In genomic region chr10:82893872-82894650, GRCm38 (mm10) we compare ENCODE assay signal across 10 mouse cellular contexts. TPM values are rescaled to one million over a fixed set of nuclear protein-coding genes. Genes with fewer than 3 reads are reported as not detected.
A peak's percentile ranks its signal among the peaks of the same experiment; 100 is the strongest.
DNase-seq lines count a peak whose midpoint lies in the region; ATAC-seq and TF ChIP-seq lines count a peak whose summit lies in the region.
"Had no signal": no experiment of that assay in that cellular context is flagged by ENCODE, and none has a peak within 500 bp of the region (broad histone marks: within the 10 kb centered on the region; RNA-seq: fewer than 3 reads in every experiment).

No protein-coding gene starts in this region.

- H3K27me3 ChIP-seq in forebrain, postnatal 0 days (ENCODE audit: insufficient read depth, low read length), result no peaks in the 10 kb centered on the region
- no peaks in the 10 kb centered on the region for H3K27me3 ChIP-seq in heart, adult 2 months (ENCODE audit: control insufficient read depth, insufficient read depth, low read length)

- H3K36me3 ChIP-seq in forebrain, postnatal 0 days (ENCODE audit: insufficient read depth), result peaks cover 48% of the 10 kb centered on the region
- no peaks in the 10 kb centered on the region; the same call in 1 of the 2 replicates for H3K36me3 ChIP-seq in heart, adult 2 months (ENCODE audit: control insufficient read depth, insufficient read depth, low read length)

- no peak for TF ChIP-seq POLR2A in heart, adult 2 months (IDR thresholded peaks at IDR 0.05; ENCODE audit: insufficient read depth, low read depth, low read length)

- peak; percentile 45 for DNase-seq in layer of hippocampus, adult 11-12 months (ENCODE audit: low spot score)
- DNase-seq in layer of hippocampus, adult 9-10 months (ENCODE audit: low spot score), result no peak
- peak; percentile 83 for DNase-seq in Muller cell, postnatal 12 days (ENCODE audit: inconsistent ontology term)
- peak; percentile 74 for DNase-seq in forebrain, postnatal 0 days
- peak; percentile 45 for DNase-seq in naive thymus-derived CD4-positive, alpha-beta T cell, adult 2 months (ENCODE audit: low read depth)
- DNase-seq in urinary bladder, adult 2 months (ENCODE audit: low spot score), result no peak
- DNase-seq in cerebellum, adult 11-12 months, result no peak
- no peak for DNase-seq in heart, adult 2 months
- DNase-seq: lung, adult 18-20 months had no signal

- WGBS in forebrain, postnatal 0 days, result 47% methylated on average over 18 of the region's 18 CpGs
- WGBS in heart, adult 2 months, result 75% methylated on average over 18 of the region's 18 CpGs

- intact Hi-C loops in heart, adult 2 months (cut with DNase I), result no loop called here

- no peaks in the 10 kb centered on the region for H3K4me1 ChIP-seq in forebrain, postnatal 0 days (ENCODE audit: insufficient read depth)
- no peaks in the 10 kb centered on the region for H3K4me1 ChIP-seq in heart, adult 2 months (ENCODE audit: control insufficient read depth, insufficient read depth, low read length)

- H3K4me3 ChIP-seq in forebrain, postnatal 0 days (ENCODE audit: low read depth, low read length), result no peak overlapping the region
- no peak overlapping the region for H3K4me3 ChIP-seq in heart, adult 2 months

- peak overlapping the region; percentile 35; the same call in 1 of the 2 replicates for H3K27ac ChIP-seq in forebrain, postnatal 0 days (ENCODE audit: low read depth, low read length)
- H3K27ac ChIP-seq in heart, adult 2 months, result no peak overlapping the region

- 0 out of 2 replicates have a peak, but pooled peaks have one; percentile 10 for TF ChIP-seq CTCF in forebrain, postnatal 0 days (IDR thresholded peaks at IDR 0.05; ENCODE audit: low read depth)
- TF ChIP-seq CTCF in heart, adult 2 months (IDR thresholded peaks at IDR 0.05), result no peak

- no peak for TF ChIP-seq EP300 in heart, adult 2 months (IDR thresholded peaks at IDR 0.05; ENCODE audit: insufficient read depth, low read depth, low read length)

- no peaks in the 10 kb centered on the region for H3K9me3 ChIP-seq in forebrain, postnatal 0 days (ENCODE audit: low read length)

- no peaks in the 10 kb centered on the region for H3K79me2 ChIP-seq in heart, adult 2 months (replicated peaks; ENCODE audit: control insufficient read depth, insufficient read depth, low read length)

- H3K4me2 ChIP-seq in forebrain, postnatal 0 days (ENCODE audit: low read depth), result no peak overlapping the region
- H3K4me2 ChIP-seq: heart, embryonic 11.5 days had no signal

- ATAC-seq in forebrain, postnatal 0 days, result peak; percentile 87

- H3K9ac ChIP-seq in forebrain, postnatal 0 days, result no peak overlapping the region
- no peak overlapping the region for H3K9ac ChIP-seq in heart, adult 2 months (ENCODE audit: low read depth, low read length)

RNA-seq across cellular contexts. Expression of gene Eid3, which starts 27.6 kb away (rescaled TPM):
- total RNA-seq in forebrain, postnatal 0 days (2014; rRNA removed), result 1.4 TPM in 2 replicates
- 0.14 and 0.30 TPM in 2 replicates for polyA plus RNA-seq in forebrain, postnatal 0 days (2015; fragmentation: Nextera tagmentation; extraction: Ambion mirVana)
- 0.22 and 0.77 TPM in 2 replicates for polyA plus RNA-seq in urinary bladder, adult 2 months (2012; rRNA removed)
- total RNA-seq in heart, adult 2 months (2021), result under 1 TPM; 0.45 to 0.63 TPM
- 0.18 and 0.21 TPM in 2 replicates for polyA plus RNA-seq in heart, adult 2 months (2012; rRNA removed)

Comparison
In these comparisons a context has a peak if more than half of its experiments do, and no peak if none do; other contexts are left out.
1. DNase-seq: peak in layer of hippocampus, adult 11-12 months (single experiment), Muller cell, postnatal 12 days (single experiment), forebrain, postnatal 0 days (single experiment) and naive thymus-derived CD4-positive, alpha-beta T cell, adult 2 months (single experiment); none in layer of hippocampus, adult 9-10 months (single experiment), urinary bladder, adult 2 months (single experiment), cerebellum, adult 11-12 months (single experiment) and heart, adult 2 months (0 of 2).